Mouse (Mus musculus): ENCODE measurements around the gene Olfr70. TPM values are rescaled to one million over a fixed set of nuclear protein-coding genes. Genes with fewer than 3 reads are reported as not detected.

The Olfr70 gene
- polyA plus RNA-seq, 1 experiment from 2014 or later, result not detected

DNA sequence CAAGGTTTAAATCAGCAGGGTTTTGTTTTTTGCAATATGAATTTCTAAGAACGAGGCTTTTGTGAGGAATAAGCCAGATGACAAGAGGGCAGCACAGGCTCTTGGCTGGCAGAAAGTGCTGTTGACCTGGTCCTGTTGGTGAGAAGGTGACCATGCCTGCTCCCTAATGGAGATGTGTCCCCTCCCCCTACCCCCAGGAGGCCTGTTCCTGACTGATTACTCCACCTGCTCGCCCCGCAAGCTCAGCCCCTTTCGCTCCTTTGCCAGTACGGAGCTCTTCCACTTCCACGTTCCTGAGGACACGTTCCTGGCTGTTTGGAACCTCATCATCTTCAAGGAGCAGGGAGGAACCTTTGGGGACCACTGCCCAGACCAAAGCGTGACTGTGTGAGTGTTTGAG lies 26.9 kb downstream of the Olfr70 start:
- H3K36me3 ChIP-seq, result peaks cover 46% of the 10 kb centered on the region
- no peak overlapping the region for H3K9ac ChIP-seq (replicated peaks)
- no peak overlapping the region for H3K4me2 ChIP-seq (replicated peaks)
- WGBS, result 80% methylated on average over 8 of the region's 8 CpGs
- H3K9me3 ChIP-seq, result no peaks in the 10 kb centered on the region
- ATAC-seq (ENCODE audit: low FRiP score, low read depth), result no peak
- H3K4me3 ChIP-seq, result no peak overlapping the region
- peaks cover 35% of the 10 kb centered on the region for H3K4me1 ChIP-seq
- H3K27me3 ChIP-seq, result no peaks in the 10 kb centered on the region
- H3K27ac ChIP-seq (replicated peaks), result no peak overlapping the region

GRCm38 (mm10) chr4:43672070-43672469 lies 28.5 kb downstream of the Olfr70 start:
- Histone ChIP-seq H3K4me3 (no peak overlapping the region), H3K9ac (replicated peaks) (no peak overlapping the region), H3K27me3 (peaks cover 13% of the 10 kb centered on the region), H3K4me2 (replicated peaks) (peak overlapping the region; percentile 31), H3K4me1 (peaks cover 39% of the 10 kb centered on the region), H3K9me3 (no peaks in the 10 kb centered on the region), H3K27ac (replicated peaks) (no peak overlapping the region), H3K36me3 (peaks cover 30% of the 10 kb centered on the region)
- WGBS, result 2% methylated on average over 2 of the region's 2 CpGs
- ATAC-seq (ENCODE audit: low FRiP score, low read depth), result peak; percentile 24

DNA sequence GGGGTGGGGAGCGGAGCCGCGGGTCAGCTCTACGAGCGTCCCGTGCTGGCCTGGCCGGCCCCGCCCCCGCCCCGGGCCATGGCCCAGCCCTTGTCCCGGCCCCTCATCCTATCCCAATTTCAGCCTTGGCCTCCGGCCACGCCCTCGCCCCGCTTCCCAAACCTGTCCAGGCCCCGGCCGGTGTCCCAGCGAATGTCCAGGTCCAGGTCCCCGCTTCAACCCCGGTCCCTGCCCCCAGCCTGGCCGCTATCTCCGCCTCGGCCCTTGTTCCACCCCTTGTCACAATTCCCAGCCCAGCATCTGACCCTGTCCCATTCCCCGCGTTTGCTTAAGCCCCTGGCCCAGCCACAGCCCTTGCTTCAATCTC lies 31.2 kb downstream of the Olfr70 start:
- Histone ChIP-seq H3K4me1 (peaks cover 39% of the 10 kb centered on the region), H3K9ac (replicated peaks) (peak overlapping the region; percentile 88), H3K27ac (replicated peaks) (peak overlapping the region; percentile 70), H3K9me3 (no peaks in the 10 kb centered on the region), H3K4me2 (replicated peaks) (peak overlapping the region; percentile 72), H3K36me3 (peaks cover 5% of the 10 kb centered on the region), H3K4me3 (peak overlapping the region; percentile 79), H3K27me3 (peaks cover 32% of the 10 kb centered on the region)
- under 1% methylated on average over 25 of the region's 25 CpGs for WGBS
- ATAC-seq (ENCODE audit: low FRiP score, low read depth), result peak; percentile 79

DNA sequence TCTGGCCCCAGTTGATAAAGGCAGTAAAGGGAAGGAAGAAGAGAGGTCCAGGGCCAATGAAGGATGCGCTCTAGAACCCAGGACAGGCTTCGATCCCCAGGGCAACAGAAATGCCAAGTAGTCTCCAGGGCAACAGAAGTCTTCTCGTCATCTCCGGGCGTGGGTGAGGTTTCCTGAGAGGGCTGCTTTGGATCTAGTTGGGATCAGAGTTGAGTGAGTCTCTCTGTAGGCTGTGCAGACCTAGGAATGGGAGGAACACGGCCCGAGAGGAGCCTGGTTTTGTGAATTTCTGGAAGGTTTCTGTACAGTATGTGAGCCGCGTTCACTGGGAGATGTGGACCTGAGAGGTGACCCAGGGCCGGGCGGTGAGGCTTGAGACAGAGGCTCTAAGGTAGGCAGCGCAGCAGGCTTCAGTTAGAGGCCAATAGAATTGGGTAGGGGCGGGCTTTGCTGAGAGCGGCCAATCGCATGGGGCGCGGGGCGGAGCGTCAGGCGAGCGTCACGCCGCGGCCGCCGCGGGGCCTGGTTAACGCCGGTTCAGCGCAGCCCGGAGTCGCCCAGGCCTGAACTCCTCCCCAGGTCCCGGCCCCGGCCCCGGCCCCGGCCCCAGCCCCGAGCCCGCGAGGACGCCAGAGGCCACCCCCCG lies 31.7 kb downstream of the Olfr70 start, which contains the start of the genes Tmem8b and Fam221b:
TSS of gene Tmem8b (plus strand) at position 190 of the 646 bp plus-strand sequence.
TSS of gene Fam221b (minus strand) at position 364 of the 646 bp plus-strand sequence.
- WGBS, result 1% methylated on average over 41 of the region's 41 CpGs
- H3K9me3 ChIP-seq, result no peaks in the 10 kb centered on the region
- peak; percentile 95 for ATAC-seq (ENCODE audit: low FRiP score, low read depth)

GRCm38 (mm10) chr4:43666412-43666811 lies 34.2 kb downstream of the Olfr70 start:
- Histone ChIP-seq H3K27me3 (peaks cover 53% of the 10 kb centered on the region), H3K9me3 (no peaks in the 10 kb centered on the region), H3K4me1 (peaks cover 24% of the 10 kb centered on the region), H3K4me2 (replicated peaks) (no peak overlapping the region), H3K27ac (replicated peaks) (no peak overlapping the region), H3K36me3 (no peaks in the 10 kb centered on the region), H3K4me3 (no peak overlapping the region), H3K9ac (replicated peaks) (no peak overlapping the region)
- ATAC-seq (ENCODE audit: low FRiP score, low read depth), result no peak
- 28% methylated on average over 4 of the region's 4 CpGs for WGBS

More for the DNA sequence above, 31.7 kb downstream of the Olfr70 start, which contains the start of the genes Tmem8b and Fam221b:
- H3K27me3 ChIP-seq, result peaks cover 32% of the 10 kb centered on the region
- H3K36me3 ChIP-seq, result peaks cover under 1% of the 10 kb centered on the region; the same call in 1 of the 2 replicates
- peak within 1 kb of the TSS; percentile 70 for H3K27ac ChIP-seq (replicated peaks)
- peaks cover 39% of the 10 kb centered on the region for H3K4me1 ChIP-seq
- H3K4me3 ChIP-seq, result peak within 1 kb of the TSS; percentile 79
- H3K4me2 ChIP-seq (replicated peaks), result peak within 1 kb of the TSS; percentile 72
- peak within 1 kb of the TSS; percentile 88 for H3K9ac ChIP-seq (replicated peaks)

GRCm38 (mm10) chr4:43657146-43657545 lies 43.5 kb downstream of the Olfr70 start:
- WGBS, result 63% methylated on average over 4 of the region's 4 CpGs
- Histone ChIP-seq H3K27ac (replicated peaks) (no peak overlapping the region), H3K9me3 (no peaks in the 10 kb centered on the region), H3K4me3 (peak overlapping the region; percentile 78), H3K9ac (replicated peaks) (no peak overlapping the region), H3K27me3 (peaks cover 12% of the 10 kb centered on the region), H3K36me3 (no peaks in the 10 kb centered on the region), H3K4me1 (peaks cover 16% of the 10 kb centered on the region), H3K4me2 (replicated peaks) (peak overlapping the region; percentile 85)
- no peak for ATAC-seq (ENCODE audit: low FRiP score, low read depth)

DNA sequence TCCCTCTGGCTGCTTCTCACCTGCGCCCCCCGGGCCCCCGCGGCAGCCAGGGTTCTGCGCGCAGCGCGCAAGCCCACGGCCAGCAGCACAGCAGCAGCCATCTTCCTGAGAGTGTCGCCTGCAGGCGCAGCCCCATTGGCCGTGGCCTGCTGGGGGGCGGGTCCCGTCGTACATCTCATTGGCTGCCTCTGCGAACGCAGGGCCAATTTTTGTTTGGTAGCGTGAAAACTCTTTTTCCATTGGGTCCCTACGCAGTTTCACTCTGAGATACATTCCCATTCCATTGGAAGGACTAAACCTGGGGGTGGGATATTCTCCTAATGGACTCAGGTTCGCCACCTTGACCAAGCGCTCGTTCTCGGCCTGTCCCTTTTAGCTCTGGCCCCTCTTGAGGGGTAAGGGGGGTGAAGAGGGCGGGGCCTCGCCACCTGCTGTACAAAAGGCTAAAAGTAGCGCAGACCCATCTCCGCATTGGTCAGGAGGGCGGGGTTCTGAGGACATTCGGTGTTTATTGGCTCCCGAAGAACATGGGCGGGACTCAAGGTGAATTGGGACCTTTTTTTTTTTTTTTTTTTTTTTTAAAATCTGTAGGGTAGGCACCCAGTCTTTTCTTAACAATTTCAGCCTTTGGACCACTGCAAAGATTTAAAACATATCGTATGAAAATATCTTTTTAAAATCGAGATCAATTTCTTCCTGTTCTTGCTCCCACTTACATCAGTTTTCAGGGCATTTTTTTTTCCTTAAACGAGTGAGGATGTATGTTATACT lies 44.1 kb downstream of the Olfr70 start, which contains the start of gene Hint2:
TSS of gene Hint2 (minus strand) at position 128 of the 771 bp plus-strand sequence.
- Histone ChIP-seq H3K27me3 (peaks cover 6% of the 10 kb centered on the region), H3K9ac (replicated peaks) (peak within 1 kb of the TSS; percentile 69), H3K4me1 (peaks cover 16% of the 10 kb centered on the region), H3K9me3 (no peaks in the 10 kb centered on the region), H3K4me2 (replicated peaks) (peak within 1 kb of the TSS; percentile 85), H3K27ac (replicated peaks) (peak within 1 kb of the TSS; percentile 86), H3K4me3 (peak within 1 kb of the TSS; percentile 78), H3K36me3 (peaks cover 2% of the 10 kb centered on the region; the same call in 1 of the 2 replicates)
- WGBS, result 1% methylated on average over 29 of the region's 34 CpGs
- ATAC-seq (ENCODE audit: low FRiP score, low read depth), result peak; percentile 99

DNA sequence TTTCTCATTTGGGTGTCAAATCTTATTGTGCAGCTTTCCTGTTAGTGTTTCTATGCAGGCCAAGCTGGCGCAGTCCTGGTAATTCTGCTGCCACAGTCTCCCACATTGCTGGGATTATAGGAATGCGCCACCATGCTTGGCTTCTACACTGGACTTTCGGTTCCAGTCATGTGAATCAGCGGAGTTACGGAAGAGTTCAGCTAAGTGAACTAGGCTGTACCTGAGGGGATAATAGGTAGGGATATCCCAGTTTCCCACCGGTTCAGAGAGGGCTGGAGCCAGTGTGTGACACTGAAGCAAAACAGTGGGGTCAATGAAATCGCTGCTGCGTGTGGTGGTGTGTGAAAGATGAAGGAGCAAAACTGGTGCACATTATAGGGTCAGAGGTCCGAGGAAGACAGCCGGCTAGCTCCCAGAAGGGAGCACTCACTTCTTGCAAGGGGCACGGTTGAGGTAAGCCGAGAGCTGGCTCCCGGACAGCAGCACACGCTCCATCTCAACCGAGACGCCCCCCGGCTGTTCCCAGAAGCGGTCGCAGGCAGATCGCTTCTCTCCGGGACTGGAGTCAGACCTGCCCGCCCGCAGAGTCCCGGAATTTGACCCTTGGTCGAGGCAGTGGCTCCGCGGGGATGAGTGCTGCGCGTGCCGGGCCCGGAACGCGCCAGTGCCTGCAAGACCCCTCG lies 44.8 kb downstream of the Olfr70 start:
- 5% methylated on average over 34 of the region's 34 CpGs for WGBS
- ATAC-seq (ENCODE audit: low FRiP score, low read depth), result peak; percentile 64; the same call in 1 of the 2 replicates

GRCm38 (mm10) chr4:43653161-43654015 lies 47.2 kb downstream of the Olfr70 start, which contains the start of gene Spag8:
Spag8 (minus strand) TSS chr4:43653594.
- WGBS, result 15% methylated on average over 24 of the region's 24 CpGs
- peak within 1 kb of the TSS; percentile 34 for H3K4me3 ChIP-seq
- H3K27me3 ChIP-seq, result no peaks in the 10 kb centered on the region; the same call in 1 of the 2 replicates
- H3K9me3 ChIP-seq, result 0 out of 2 replicates have a peak, but pooled peaks cover 5% of the 10 kb centered on the region
- no peak within 1 kb of the TSS for H3K9ac ChIP-seq (replicated peaks)
- 0 out of 2 replicates have a peak within 1 kb of the TSS, but pooled peaks have one; percentile 22 for H3K27ac ChIP-seq (replicated peaks)
- ATAC-seq (ENCODE audit: low FRiP score, low read depth), result no peak
- peaks cover 22% of the 10 kb centered on the region for H3K36me3 ChIP-seq
- H3K4me2 ChIP-seq (replicated peaks), result peak within 1 kb of the TSS; percentile 46
- H3K4me1 ChIP-seq, result peaks cover 16% of the 10 kb centered on the region

More for the DNA sequence above, 44.8 kb downstream of the Olfr70 start:
- peak overlapping the region; percentile 78 for H3K4me3 ChIP-seq
- H3K36me3 ChIP-seq, result peaks cover 7% of the 10 kb centered on the region; the same call in 1 of the 2 replicates
- H3K27me3 ChIP-seq, result no peaks in the 10 kb centered on the region; the same call in 1 of the 2 replicates
- peak overlapping the region; percentile 86 for H3K27ac ChIP-seq (replicated peaks)
- H3K9ac ChIP-seq (replicated peaks), result peak overlapping the region; percentile 69
- no peaks in the 10 kb centered on the region for H3K9me3 ChIP-seq
- H3K4me1 ChIP-seq, result peaks cover 16% of the 10 kb centered on the region
- peak overlapping the region; percentile 85 for H3K4me2 ChIP-seq (replicated peaks)

DNA sequence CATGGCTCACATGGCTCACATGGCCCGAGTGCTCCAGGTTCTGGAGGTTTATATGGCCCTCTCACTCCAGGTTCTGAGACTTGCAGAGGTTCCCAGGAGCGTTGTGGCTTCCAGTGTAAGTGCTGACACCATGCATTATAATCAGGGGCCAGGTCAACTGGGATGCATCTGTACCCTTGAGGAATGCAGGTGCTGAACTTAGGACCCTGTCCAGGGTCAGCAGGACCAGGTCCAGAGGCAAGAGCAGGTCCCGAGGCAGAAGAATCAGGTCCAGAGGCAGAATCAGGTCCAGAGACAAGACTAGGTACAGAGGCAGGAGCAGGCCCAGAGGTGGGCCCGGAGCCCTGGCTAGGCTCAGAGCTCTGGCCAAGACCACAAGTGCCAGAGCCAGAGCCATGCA lies 47.9 kb downstream of the Olfr70 start:
- no peak overlapping the region for H3K27ac ChIP-seq (replicated peaks)

More for the DNA sequence above, 47.9 kb downstream of the Olfr70 start:
- H3K4me3 ChIP-seq, result peak overlapping the region; percentile 34; the same call in 1 of the 2 replicates
- 0 out of 2 replicates have a peak, but pooled peaks cover 5% of the 10 kb centered on the region for H3K9me3 ChIP-seq
- H3K9ac ChIP-seq (replicated peaks), result no peak overlapping the region
- WGBS, result 85% methylated on average over 4 of the region's 4 CpGs
- H3K4me1 ChIP-seq, result peaks cover 16% of the 10 kb centered on the region
- H3K4me2 ChIP-seq (replicated peaks), result peak overlapping the region; percentile 46
- peaks cover 22% of the 10 kb centered on the region for H3K36me3 ChIP-seq
- no peaks in the 10 kb centered on the region for H3K27me3 ChIP-seq
- ATAC-seq (ENCODE audit: low FRiP score, low read depth), result no peak
